Comparison of ENCODE assay signal across 12 mouse cellular contexts in genomic region chr1:192193656-192194055, GRCm38 (mm10). TPM values are rescaled to one million over a fixed set of nuclear protein-coding genes. Genes with fewer than 3 reads are reported as not detected.
DNase-seq lines count a peak whose midpoint lies in the region; ATAC-seq lines count a peak whose summit lies in the region.
"Had no signal": no experiment of that assay in that cellular context is flagged by ENCODE, and none has a peak within 500 bp of the region (broad histone marks: within the 10 kb centered on the region; RNA-seq: fewer than 3 reads in every experiment).

No protein-coding gene starts in this region.

- H3K9me3 ChIP-seq in heart, embryonic 10.5 days: no peaks in the 10 kb centered on the region
- no peaks in the 10 kb centered on the region for H3K9me3 ChIP-seq in midbrain, embryonic 14.5 days (ENCODE audit: control insufficient read depth, low read length)
- no peaks in the 10 kb centered on the region for H3K9me3 ChIP-seq in midbrain, embryonic 15.5 days
- H3K9me3 ChIP-seq: forebrain, embryonic 15.5 days had no signal

- no peak overlapping the region for H3K4me3 ChIP-seq in heart, embryonic 10.5 days
- H3K4me3 ChIP-seq in midbrain, embryonic 14.5 days (replicated peaks; ENCODE audit: low read depth, low read length): no peak overlapping the region
- no peak overlapping the region for H3K4me3 ChIP-seq in midbrain, embryonic 15.5 days
- H3K4me3 ChIP-seq: forebrain, embryonic 15.5 days had no signal

- no peak for ATAC-seq in midbrain, embryonic 14.5 days (ENCODE audit: low FRiP score, low TSS enrichment)
- ATAC-seq in midbrain, embryonic 15.5 days (replicated peaks): no peak
- no peak for ATAC-seq in CD4-positive, CD25-positive, alpha-beta regulatory T cell, adult 4 months
- ATAC-seq in megakaryocyte, adult 5-6 weeks (ENCODE audit: poor library complexity, severe bottlenecking): no peak
- ATAC-seq: forebrain, embryonic 15.5 days had no signal

- H3K9ac ChIP-seq in midbrain, embryonic 14.5 days (replicated peaks; ENCODE audit: low read length): no peak overlapping the region
- H3K9ac ChIP-seq in midbrain, embryonic 15.5 days: no peak overlapping the region
- H3K9ac ChIP-seq: forebrain, embryonic 15.5 days had no signal

- DNase-seq in heart, postnatal 4 days: peak; percentile 7
- DNase-seq in heart, embryonic 10.5 days (ENCODE audit: low spot score): no peak
- DNase-seq in midbrain, embryonic 14.5 days: peak; percentile 44
- DNase-seq in layer of hippocampus, postnatal 10 days (ENCODE audit: low spot score in 2 of 2): peak; percentile 14 to 26
- DNase-seq in right cerebral cortex, postnatal 14 days: peak; percentile 28

- 75% methylated on average over 14 of the region's 14 CpGs for WGBS in heart, embryonic 10.5 days
- WGBS in midbrain, embryonic 14.5 days: 84% methylated on average over 14 of the region's 14 CpGs
- 68% methylated on average over 14 of the region's 14 CpGs for WGBS in midbrain, embryonic 15.5 days

- H3K36me3 ChIP-seq in heart, embryonic 10.5 days: no peaks in the 10 kb centered on the region
- H3K36me3 ChIP-seq in midbrain, embryonic 14.5 days (ENCODE audit: control insufficient read depth, insufficient read depth, low read length): no peaks in the 10 kb centered on the region
- no peaks in the 10 kb centered on the region for H3K36me3 ChIP-seq in midbrain, embryonic 15.5 days (replicated peaks)
- H3K36me3 ChIP-seq: forebrain, embryonic 15.5 days had no signal

- H3K4me1 ChIP-seq in heart, embryonic 10.5 days: peaks cover 4% of the 10 kb centered on the region; the same call in 1 of the 2 replicates
- peaks cover 8% of the 10 kb centered on the region; the same call in 1 of the 2 replicates for H3K4me1 ChIP-seq in midbrain, embryonic 14.5 days (ENCODE audit: control insufficient read depth, insufficient read depth, low read length)
- peaks cover 17% of the 10 kb centered on the region for H3K4me1 ChIP-seq in midbrain, embryonic 15.5 days

- no peak overlapping the region for H3K4me2 ChIP-seq in midbrain, embryonic 14.5 days (ENCODE audit: low read length)
- H3K4me2 ChIP-seq in midbrain, embryonic 15.5 days: no peak overlapping the region
- H3K4me2 ChIP-seq: forebrain, embryonic 15.5 days; liver, embryonic 11.5 days had no signal

- peaks cover 45% of the 10 kb centered on the region for H3K27me3 ChIP-seq in heart, embryonic 10.5 days (ENCODE audit: insufficient read depth, poor library complexity, severe bottlenecking)
- H3K27me3 ChIP-seq in midbrain, embryonic 14.5 days (ENCODE audit: control insufficient read depth, insufficient read depth, low read length): peaks cover 9% of the 10 kb centered on the region
- H3K27me3 ChIP-seq in midbrain, embryonic 15.5 days (replicated peaks): peaks cover 19% of the 10 kb centered on the region

- H3K27ac ChIP-seq in heart, embryonic 10.5 days: no peak overlapping the region
- H3K27ac ChIP-seq in midbrain, embryonic 14.5 days (replicated peaks; ENCODE audit: low read depth, low read length): no peak overlapping the region
- H3K27ac ChIP-seq in midbrain, embryonic 15.5 days: no peak overlapping the region
- H3K27ac ChIP-seq: forebrain, embryonic 15.5 days; stomach, postnatal 0 days had no signal

RNA-seq across cellular contexts. Expression of gene Kcnh1, which starts 3.1 kb away (rescaled TPM):
- under 1 TPM; 0.29 to 0.38 TPM for total RNA-seq in heart, postnatal 4 days (2021)
- 0.14 TPM in 2 replicates for polyA plus RNA-seq in heart, embryonic 10.5 days (2016; fragmentation: Nextera tagmentation; extraction: Ambion mirVana)
- polyA plus RNA-seq in midbrain, embryonic 14.5 days (2014; fragmentation: Nextera tagmentation; extraction: Ambion mirVana): 2.1 and 2.2 TPM in 2 replicates
- 3.2 and 3.3 TPM in 2 replicates for polyA plus RNA-seq in midbrain, embryonic 15.5 days (2015; fragmentation: Nextera tagmentation; extraction: Ambion mirVana)
- total RNA-seq in layer of hippocampus, postnatal 10 days (2021): 10 to 100 TPM; 15.3 to 16.2 TPM
- polyA plus RNA-seq in CD4-positive, CD25-positive, alpha-beta regulatory T cell, adult 4 months (2017; shearing (Covaris generic)): not detected
- not detected in 2 replicates for total RNA-seq in megakaryocyte, adult 5-6 weeks (2015)
- not detected in 2 replicates for total RNA-seq in megakaryocyte, adult 5-6 weeks (2017)
- total RNA-seq: monocyte, adult 5-6 weeks had no signal

RNA-seq across cellular contexts. Expression of gene Rcor3, which starts 55.8 kb away (rescaled TPM):
- 10 to 100 TPM; 43.7 to 48.1 TPM for total RNA-seq in heart, postnatal 4 days (2021)
- polyA plus RNA-seq in heart, embryonic 10.5 days (2016; fragmentation: Nextera tagmentation; extraction: Ambion mirVana): 21.7 and 25.4 TPM in 2 replicates
- 36.3 and 41.4 TPM in 2 replicates for polyA plus RNA-seq in midbrain, embryonic 14.5 days (2014; fragmentation: Nextera tagmentation; extraction: Ambion mirVana)
- polyA plus RNA-seq in midbrain, embryonic 15.5 days (2015; fragmentation: Nextera tagmentation; extraction: Ambion mirVana): 35.8 and 37.4 TPM in 2 replicates
- 10 to 100 TPM; 53.0 to 60.4 TPM for total RNA-seq in layer of hippocampus, postnatal 10 days (2021)
- 10 to 100 TPM; 13.1 to 16.2 TPM for polyA plus RNA-seq in CD4-positive, CD25-positive, alpha-beta regulatory T cell, adult 4 months (2017; shearing (Covaris generic))
- total RNA-seq in megakaryocyte, adult 5-6 weeks (2015): 22.4 and 25.1 TPM in 2 replicates
- total RNA-seq in megakaryocyte, adult 5-6 weeks (2017): 15.7 and 18.3 TPM in 2 replicates
